Mouse (Mus musculus): ENCODE data around the gene Map2k1. TPM values are rescaled to one million over a fixed set of nuclear protein-coding genes. Genes with fewer than 3 reads are reported as not detected.

Map2k1 gene
- polyA plus RNA-seq, 1 experiment from 2014 or later: 30.9 TPM

GRCm38 (mm10) chr9:64227736-64228135 is 25.7 kb downstream of the Map2k1 start:
- Histone ChIP-seq H3K27ac (replicated peaks) (no peak overlapping the region), H3K4me2 (no peak overlapping the region), H3K27me3 (no peaks in the 10 kb centered on the region), H3K9me3 (replicated peaks) (no peaks in the 10 kb centered on the region), H3K9ac (no peak overlapping the region), H3K4me3 (replicated peaks) (no peak overlapping the region), H3K4me1 (replicated peaks) (peaks cover 14% of the 10 kb centered on the region), H3K36me3 (replicated peaks) (no peaks in the 10 kb centered on the region)
- 34% methylated on average over 12 of the region's 12 CpGs for WGBS (ENCODE audit: insufficient replicate concordance)
- no peak for ATAC-seq (ENCODE audit: insufficient read depth)

DNA sequence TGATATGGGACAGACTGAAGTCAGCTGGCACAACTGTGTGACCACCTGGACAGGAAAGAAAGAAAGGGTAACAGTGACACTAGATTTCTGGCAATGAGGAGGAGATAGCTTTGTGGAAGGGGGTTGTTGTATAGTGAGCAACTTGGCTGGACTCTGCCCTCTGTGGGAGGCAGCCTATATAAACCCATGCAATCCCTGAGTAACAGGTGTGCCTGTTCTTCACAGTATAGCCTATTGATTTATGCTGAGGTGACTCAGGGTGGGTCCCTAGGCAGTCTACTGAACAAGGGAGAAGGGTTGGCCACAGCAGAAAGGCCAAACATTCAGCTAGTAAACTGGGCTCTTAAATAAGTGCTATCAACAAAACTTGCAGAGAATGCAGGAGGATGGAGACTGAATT is 27.6 kb downstream of the Map2k1 start:
- Histone ChIP-seq H3K9ac (no peak overlapping the region), H3K9me3 (replicated peaks) (no peaks in the 10 kb centered on the region), H3K4me2 (no peak overlapping the region), H3K27ac (replicated peaks) (no peak overlapping the region), H3K36me3 (replicated peaks) (no peaks in the 10 kb centered on the region), H3K4me1 (replicated peaks) (peaks cover 23% of the 10 kb centered on the region), H3K27me3 (no peaks in the 10 kb centered on the region), H3K4me3 (replicated peaks) (no peak overlapping the region)
- ATAC-seq (ENCODE audit: insufficient read depth): no peak

DNA sequence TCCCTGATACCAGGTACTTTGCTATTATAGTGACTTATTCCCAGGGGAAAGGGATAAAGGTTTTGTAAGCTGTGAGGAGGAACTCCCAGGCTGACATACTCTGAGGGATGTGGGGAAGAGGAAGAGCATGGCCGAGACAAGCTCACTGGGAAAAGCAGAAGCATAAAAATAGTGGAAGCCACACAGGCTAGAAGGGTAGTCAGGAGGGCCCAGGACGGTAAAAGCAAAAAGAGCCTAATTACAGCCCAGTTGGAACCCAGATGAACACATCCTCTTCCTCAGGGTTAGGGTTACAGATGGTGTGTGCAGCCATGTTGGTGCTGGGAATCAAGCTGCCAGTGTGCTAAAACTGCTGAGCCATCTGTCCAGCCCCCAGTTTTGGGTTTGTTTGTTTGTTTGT is 31.3 kb downstream of the Map2k1 start:
- Histone ChIP-seq H3K9ac (no peak overlapping the region), H3K36me3 (replicated peaks) (no peaks in the 10 kb centered on the region), H3K4me2 (no peak overlapping the region), H3K9me3 (replicated peaks) (no peaks in the 10 kb centered on the region), H3K4me3 (replicated peaks) (no peak overlapping the region), H3K27me3 (no peaks in the 10 kb centered on the region), H3K4me1 (replicated peaks) (peaks cover 25% of the 10 kb centered on the region), H3K27ac (replicated peaks) (no peak overlapping the region)
- no peak for ATAC-seq (ENCODE audit: insufficient read depth)
- WGBS (ENCODE audit: insufficient replicate concordance): 26% methylated on average over 2 of the region's 2 CpGs

DNA sequence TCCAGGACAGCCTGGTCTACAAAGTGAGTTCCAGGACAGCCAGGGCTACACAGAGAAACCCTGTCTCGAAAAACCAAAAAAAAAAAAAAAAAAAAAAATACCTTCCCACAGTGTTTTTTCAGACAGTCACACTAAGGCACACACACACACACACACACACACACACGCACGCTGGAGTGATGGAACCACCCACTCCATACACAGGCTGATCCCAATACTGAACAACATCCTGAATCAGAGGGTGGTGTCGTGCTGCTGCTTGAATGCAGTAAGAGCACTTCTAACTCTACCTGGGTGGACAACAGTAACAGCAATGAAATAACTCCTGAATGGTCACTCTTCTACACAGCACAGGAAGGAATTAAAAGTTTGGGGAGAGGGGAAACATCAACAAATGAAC is 32.0 kb downstream of the Map2k1 start:
- Histone ChIP-seq H3K9ac (no peak overlapping the region), H3K4me2 (no peak overlapping the region), H3K36me3 (replicated peaks) (no peaks in the 10 kb centered on the region), H3K4me3 (replicated peaks) (no peak overlapping the region), H3K27me3 (no peaks in the 10 kb centered on the region), H3K4me1 (replicated peaks) (peaks cover 21% of the 10 kb centered on the region), H3K9me3 (replicated peaks) (no peaks in the 10 kb centered on the region), H3K27ac (replicated peaks) (no peak overlapping the region)
- WGBS (ENCODE audit: insufficient replicate concordance): 70% methylated on average over 4 of the region's 4 CpGs
- no peak for ATAC-seq (ENCODE audit: insufficient read depth)

DNA sequence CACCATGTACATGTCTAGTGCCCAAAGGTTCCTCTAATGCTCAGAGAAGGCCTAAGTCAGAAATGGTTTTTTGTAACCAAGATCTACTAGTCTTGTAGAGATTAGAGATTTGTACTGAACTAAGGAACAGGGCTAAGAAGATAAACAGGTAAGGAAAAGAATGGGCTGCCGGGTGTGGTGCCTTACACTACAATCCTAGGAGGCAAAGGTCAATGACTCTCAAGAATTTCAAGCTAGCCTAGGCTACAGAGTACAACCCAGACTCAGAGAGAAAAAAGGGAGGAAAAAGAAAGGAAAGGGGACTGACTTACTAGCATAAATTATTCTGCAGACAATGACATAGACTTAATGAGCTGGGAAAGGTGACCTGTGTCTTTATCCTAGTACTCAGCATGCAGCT is 32.8 kb downstream of the Map2k1 start:
- H3K9me3 ChIP-seq (replicated peaks): no peaks in the 10 kb centered on the region
- H3K36me3 ChIP-seq (replicated peaks): no peaks in the 10 kb centered on the region
- no peak overlapping the region for H3K4me3 ChIP-seq (replicated peaks)
- 0 out of 2 replicates have a peak, but pooled peaks cover 16% of the 10 kb centered on the region for H3K4me1 ChIP-seq (replicated peaks)
- ATAC-seq (ENCODE audit: insufficient read depth): no peak
- no peak overlapping the region for H3K9ac ChIP-seq
- no peak overlapping the region for H3K4me2 ChIP-seq
- WGBS (ENCODE audit: insufficient replicate concordance): 51% methylated on average over 1 of the region's 1 CpGs
- H3K27me3 ChIP-seq: no peaks in the 10 kb centered on the region
- no peak overlapping the region for H3K27ac ChIP-seq (replicated peaks)

DNA sequence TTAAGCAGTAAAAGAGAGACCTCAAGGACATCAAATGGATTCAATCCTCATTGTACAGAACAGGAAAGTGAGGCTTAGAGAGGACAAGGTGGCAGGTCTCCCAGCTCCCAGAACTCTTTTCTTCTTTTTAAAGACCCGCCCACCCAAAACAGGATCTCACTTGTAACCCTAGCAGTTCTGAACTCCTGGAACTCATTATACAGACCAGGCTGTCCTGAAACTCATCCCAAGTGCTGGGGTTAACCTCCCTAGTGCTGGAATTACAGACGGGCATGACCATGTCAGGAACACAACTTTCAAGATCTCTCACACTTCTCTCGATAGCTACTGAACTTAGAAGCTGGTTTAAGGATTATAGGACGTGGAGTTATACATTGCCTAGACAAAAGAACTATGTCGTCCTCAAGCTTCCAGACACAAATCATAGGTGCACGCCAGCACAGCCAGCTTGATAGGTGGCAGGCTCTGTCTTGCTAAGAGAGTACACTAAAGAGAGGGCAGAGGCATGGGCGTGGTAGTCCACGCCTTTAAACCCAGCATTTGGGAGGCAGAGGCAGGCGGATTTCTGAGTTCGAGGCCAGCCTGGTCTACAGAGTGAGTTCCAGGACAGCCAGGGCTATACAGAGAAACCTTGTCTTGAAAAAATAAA is 33.5 kb downstream of the Map2k1 start:
- H3K27me3 ChIP-seq: no peaks in the 10 kb centered on the region
- no peak overlapping the region for H3K4me2 ChIP-seq
- H3K27ac ChIP-seq (replicated peaks): no peak overlapping the region

DNA sequence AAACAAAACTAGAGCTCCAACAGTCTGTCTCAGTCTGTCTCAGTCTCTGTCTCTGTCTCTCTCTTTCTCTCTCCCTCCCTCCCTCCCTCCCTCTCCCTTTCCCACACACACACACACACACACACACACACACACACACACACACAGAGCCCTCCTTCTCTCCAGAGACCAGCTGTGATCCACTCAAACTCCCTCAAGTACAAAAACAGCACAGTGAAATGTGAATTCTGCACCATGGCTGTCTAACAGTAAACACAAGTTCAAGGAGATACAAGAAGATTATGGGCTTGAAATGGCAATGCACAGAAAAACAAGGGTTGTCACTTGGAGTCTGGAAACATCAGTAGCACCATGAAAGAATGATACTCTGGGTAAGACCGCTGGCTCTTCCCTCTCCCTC is 34.1 kb downstream of the Map2k1 start:
- H3K4me3 ChIP-seq (replicated peaks): no peak overlapping the region
- no peaks in the 10 kb centered on the region for H3K36me3 ChIP-seq (replicated peaks)
- H3K9ac ChIP-seq: no peak overlapping the region
- 0 out of 2 replicates have a peak, but pooled peaks cover 16% of the 10 kb centered on the region for H3K4me1 ChIP-seq (replicated peaks)
- H3K4me2 ChIP-seq: no peak overlapping the region
- no peak for ATAC-seq (ENCODE audit: insufficient read depth)
- WGBS (ENCODE audit: insufficient replicate concordance): 75% methylated on average over 1 of the region's 1 CpGs
- H3K27ac ChIP-seq (replicated peaks): no peak overlapping the region
- H3K9me3 ChIP-seq (replicated peaks): no peaks in the 10 kb centered on the region
- no peaks in the 10 kb centered on the region for H3K27me3 ChIP-seq

More for the DNA sequence above, 33.5 kb downstream of the Map2k1 start:
- Histone ChIP-seq H3K4me3 (replicated peaks) (no peak overlapping the region), H3K4me1 (replicated peaks) (0 out of 2 replicates have a peak, but pooled peaks cover 16% of the 10 kb centered on the region), H3K9ac (no peak overlapping the region), H3K36me3 (replicated peaks) (no peaks in the 10 kb centered on the region), H3K9me3 (replicated peaks) (no peaks in the 10 kb centered on the region)
- ATAC-seq (ENCODE audit: insufficient read depth): no peak
- WGBS (ENCODE audit: insufficient replicate concordance): 73% methylated on average over 10 of the region's 10 CpGs

DNA sequence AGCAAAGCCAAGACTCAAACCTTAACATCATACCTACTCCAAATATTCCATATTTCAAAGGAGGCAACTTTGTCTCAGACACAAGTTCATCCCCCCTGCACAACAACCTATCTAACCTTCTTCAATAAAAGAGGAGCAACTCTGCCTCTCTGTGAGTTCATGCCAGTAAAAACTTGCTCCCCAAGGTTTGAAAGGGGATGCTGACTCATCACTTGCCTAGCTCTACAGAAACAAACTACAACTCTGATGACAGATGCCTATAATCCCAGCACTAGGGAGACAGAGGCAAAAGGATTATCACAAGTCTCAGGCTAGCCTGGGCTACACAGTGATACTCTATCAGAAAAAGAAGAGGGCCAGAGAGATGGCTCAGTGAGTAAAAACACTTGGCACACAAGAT is 35.5 kb downstream of the Map2k1 start:
- no peaks in the 10 kb centered on the region for H3K27me3 ChIP-seq
- H3K9ac ChIP-seq: no peak overlapping the region
- H3K9me3 ChIP-seq (replicated peaks): no peaks in the 10 kb centered on the region
- H3K4me1 ChIP-seq (replicated peaks): 0 out of 2 replicates have a peak, but pooled peaks cover 16% of the 10 kb centered on the region
- no peak overlapping the region for H3K4me3 ChIP-seq (replicated peaks)
- no peak for ATAC-seq (ENCODE audit: insufficient read depth)
- H3K36me3 ChIP-seq (replicated peaks): no peaks in the 10 kb centered on the region
- H3K27ac ChIP-seq (replicated peaks): no peak overlapping the region
- no peak overlapping the region for H3K4me2 ChIP-seq

DNA sequence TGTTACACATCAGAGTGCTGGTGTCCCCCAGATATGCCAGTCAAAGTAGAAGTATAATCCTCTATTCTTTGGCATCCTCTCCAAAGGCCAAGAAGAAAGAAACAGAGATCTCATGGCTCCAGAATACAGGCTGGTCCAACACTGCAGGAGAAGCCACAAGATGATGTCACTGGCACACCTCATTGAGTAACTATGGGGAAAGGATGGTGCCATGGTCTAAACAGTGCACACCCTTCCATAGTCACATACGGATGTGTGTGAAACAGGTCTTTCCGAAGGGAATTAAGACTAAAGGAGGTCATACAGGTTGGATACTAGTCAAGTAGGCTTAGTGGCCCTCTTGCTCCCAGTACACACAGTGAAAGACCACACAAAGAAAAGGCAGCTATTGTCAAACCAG is 36.8 kb downstream of the Map2k1 start:
- 0 out of 2 replicates have a peak, but pooled peaks cover 8% of the 10 kb centered on the region for H3K4me1 ChIP-seq (replicated peaks)
- H3K9ac ChIP-seq: no peak overlapping the region
- H3K4me2 ChIP-seq: no peak overlapping the region
- H3K36me3 ChIP-seq (replicated peaks): 0 out of 2 replicates have a peak, but pooled peaks cover 9% of the 10 kb centered on the region
- no peak overlapping the region for H3K4me3 ChIP-seq (replicated peaks)
- 83% methylated on average over 2 of the region's 2 CpGs for WGBS (ENCODE audit: insufficient replicate concordance)
- H3K27ac ChIP-seq (replicated peaks): no peak overlapping the region
- no peak for ATAC-seq (ENCODE audit: insufficient read depth)
- H3K9me3 ChIP-seq (replicated peaks): no peaks in the 10 kb centered on the region
- no peaks in the 10 kb centered on the region for H3K27me3 ChIP-seq

DNA sequence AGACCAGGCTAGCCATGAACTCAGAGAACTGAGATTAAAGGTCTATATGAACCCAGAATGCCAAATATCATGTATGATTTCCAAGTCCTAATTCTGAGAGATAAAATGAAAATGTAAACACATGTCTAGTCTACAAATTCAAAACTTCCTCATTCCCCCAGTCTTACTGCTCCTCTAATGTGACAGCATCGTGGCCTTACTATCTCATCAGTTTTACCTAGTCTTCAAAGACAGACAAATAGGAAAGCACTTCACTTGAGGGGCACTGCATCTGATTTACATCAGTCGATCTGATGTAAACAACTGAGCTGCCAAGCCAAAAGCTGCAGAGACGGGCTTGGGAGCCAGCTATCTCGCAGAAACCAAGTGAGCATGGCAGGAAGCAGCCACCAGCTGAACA is 37.3 kb downstream of the Map2k1 start:
- Histone ChIP-seq H3K4me1 (replicated peaks) (0 out of 2 replicates have a peak, but pooled peaks cover 7% of the 10 kb centered on the region), H3K9ac (no peak overlapping the region), H3K36me3 (replicated peaks) (0 out of 2 replicates have a peak, but pooled peaks cover 14% of the 10 kb centered on the region), H3K9me3 (replicated peaks) (no peaks in the 10 kb centered on the region), H3K27ac (replicated peaks) (no peak overlapping the region), H3K4me3 (replicated peaks) (no peak overlapping the region), H3K4me2 (no peak overlapping the region), H3K27me3 (no peaks in the 10 kb centered on the region)
- WGBS (ENCODE audit: insufficient replicate concordance): 19% methylated on average over 4 of the region's 4 CpGs
- no peak for ATAC-seq (ENCODE audit: insufficient read depth)

DNA sequence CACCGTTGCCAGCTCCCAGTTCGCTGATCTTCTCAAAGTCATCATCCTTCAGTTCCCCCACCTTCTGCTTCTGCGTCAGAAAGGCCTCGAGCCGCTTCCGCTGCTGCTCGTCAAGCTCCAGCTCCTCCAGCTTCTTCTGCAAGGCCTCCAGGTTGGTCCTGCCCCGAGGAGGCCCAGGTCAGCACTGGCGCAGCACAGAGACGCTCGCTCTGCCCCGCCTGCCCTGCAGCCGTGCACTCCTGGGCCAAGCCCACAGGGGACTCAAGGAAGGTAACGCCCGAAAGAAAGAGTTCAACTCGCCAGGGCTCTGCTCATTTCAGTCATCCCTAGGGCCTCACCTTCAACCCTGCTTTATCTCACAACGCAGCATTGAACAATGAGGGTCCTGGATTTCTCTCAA is 39.0 kb downstream of the Map2k1 start:
- H3K36me3 ChIP-seq (replicated peaks): 0 out of 2 replicates have a peak, but pooled peaks cover 17% of the 10 kb centered on the region
- H3K9ac ChIP-seq: no peak overlapping the region
- H3K27me3 ChIP-seq: no peaks in the 10 kb centered on the region
- 0 out of 2 replicates have a peak, but pooled peaks cover 3% of the 10 kb centered on the region for H3K4me1 ChIP-seq (replicated peaks)
- no peak overlapping the region for H3K4me2 ChIP-seq
- no peak overlapping the region for H3K4me3 ChIP-seq (replicated peaks)
- 78% methylated on average over 17 of the region's 17 CpGs for WGBS (ENCODE audit: insufficient replicate concordance)
- H3K27ac ChIP-seq (replicated peaks): no peak overlapping the region
- no peaks in the 10 kb centered on the region for H3K9me3 ChIP-seq (replicated peaks)
- no peak for ATAC-seq (ENCODE audit: insufficient read depth)

DNA sequence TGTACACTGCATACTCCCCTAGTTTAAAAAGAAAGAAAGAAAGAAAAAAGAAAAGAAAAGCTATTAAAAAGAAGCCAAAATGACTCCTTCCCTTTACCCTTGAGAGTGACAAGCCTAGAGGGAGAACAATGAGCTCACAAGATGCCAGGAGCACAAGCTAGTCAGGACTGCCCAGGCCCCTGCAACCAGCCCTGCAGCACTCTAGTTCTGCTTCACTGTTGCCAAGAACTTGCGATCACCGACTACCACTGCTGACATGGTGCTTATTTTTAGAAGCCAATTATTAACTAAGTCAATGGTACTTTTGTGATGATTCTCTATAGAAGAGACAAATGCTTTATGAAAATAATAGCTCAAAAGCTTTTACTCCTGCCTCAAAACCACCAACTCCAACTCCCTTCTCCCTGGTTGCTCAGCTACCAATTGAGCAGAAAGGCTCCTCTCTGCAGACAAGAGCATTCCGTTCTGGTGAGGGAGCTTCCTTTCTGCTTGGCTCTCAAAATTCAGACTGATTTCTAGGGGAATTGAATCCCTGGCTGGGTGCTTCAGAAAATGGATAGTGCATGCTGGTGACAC is 45.8 kb downstream of the Map2k1 start:
- Histone ChIP-seq H3K4me2 (no peak overlapping the region), H3K9ac (no peak overlapping the region), H3K36me3 (replicated peaks) (peaks cover 29% of the 10 kb centered on the region), H3K9me3 (replicated peaks) (no peaks in the 10 kb centered on the region), H3K27ac (replicated peaks) (no peak overlapping the region), H3K4me1 (replicated peaks) (0 out of 2 replicates have a peak, but pooled peaks cover 3% of the 10 kb centered on the region), H3K27me3 (no peaks in the 10 kb centered on the region), H3K4me3 (replicated peaks) (no peak overlapping the region)
- no peak for ATAC-seq (ENCODE audit: insufficient read depth)
- WGBS (ENCODE audit: insufficient replicate concordance): 80% methylated on average over 3 of the region's 3 CpGs
